In the genomic region with DNA sequence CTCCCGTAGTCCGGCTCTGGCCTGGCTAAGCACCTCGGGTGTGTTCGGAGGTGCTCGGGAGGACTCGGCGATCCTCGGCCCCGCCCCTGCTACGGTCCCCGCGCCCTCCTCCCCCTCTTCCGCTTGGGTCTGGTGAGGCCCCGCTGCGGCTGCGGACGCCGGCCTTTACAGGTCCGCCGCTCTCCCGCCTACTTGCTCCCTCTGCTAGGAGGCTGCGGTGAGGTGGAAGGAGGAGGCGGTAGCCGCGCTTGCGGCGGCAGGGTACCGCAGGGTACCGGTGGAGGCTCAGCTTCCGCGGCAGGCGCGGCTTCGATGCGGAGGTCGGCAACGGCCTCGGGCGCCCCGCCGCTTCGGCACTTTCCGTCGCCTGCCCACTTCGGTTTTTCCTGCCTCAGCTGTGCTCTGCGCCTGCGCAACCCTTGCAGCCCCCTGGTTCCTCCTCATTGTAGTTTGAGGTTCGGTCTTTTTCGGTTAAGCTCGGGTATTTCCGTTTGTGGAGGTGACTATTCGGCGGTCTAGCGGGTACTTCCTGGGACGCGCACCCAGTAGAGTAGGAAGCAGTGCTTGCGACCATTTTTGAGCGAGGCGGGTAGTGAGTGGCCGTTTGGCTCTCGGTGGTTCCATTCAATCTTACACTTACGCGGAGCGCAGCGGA, we compare ENCODE assay signal across 8 mouse cellular contexts. TPM values are rescaled to one million over a fixed set of nuclear protein-coding genes. Genes with fewer than 3 reads are reported as not detected.
A peak's percentile ranks its signal among the peaks of the same experiment; 100 is the strongest.
DNase-seq lines count a peak whose midpoint lies in the region; ATAC-seq lines count a peak whose summit lies in the region.

Gene Ube2m (minus strand): TSS at position 375 of the 655 bp plus-strand sequence.

- peak; percentile 90 for ATAC-seq in hindbrain, embryonic 14.5 days (ENCODE audit: low FRiP score)

- H3K9me3 ChIP-seq in hindbrain, embryonic 14.5 days (ENCODE audit: control insufficient read depth, low read length): no peaks in the 10 kb centered on the region

- H3K4me2 ChIP-seq in hindbrain, embryonic 14.5 days (replicated peaks): peak within 1 kb of the TSS; percentile 87

- H3K4me3 ChIP-seq in hindbrain, embryonic 14.5 days (replicated peaks; ENCODE audit: low read length): peak within 1 kb of the TSS; percentile 81

- H3K27ac ChIP-seq in hindbrain, embryonic 14.5 days: peak within 1 kb of the TSS; percentile 99

- H3K9ac ChIP-seq in hindbrain, embryonic 14.5 days: peak within 1 kb of the TSS; percentile 94

- H3K27me3 ChIP-seq in hindbrain, embryonic 14.5 days (ENCODE audit: control insufficient read depth, insufficient read depth, low read length): peaks cover 17% of the 10 kb centered on the region

- WGBS in hindbrain, embryonic 14.5 days: under 1% methylated on average over 57 of the region's 65 CpGs

- H3K4me1 ChIP-seq in hindbrain, embryonic 14.5 days (replicated peaks; ENCODE audit: control insufficient read depth, insufficient read depth, low read length): peaks cover 35% of the 10 kb centered on the region

- H3K36me3 ChIP-seq in hindbrain, embryonic 14.5 days (replicated peaks; ENCODE audit: control insufficient read depth, insufficient read depth): peaks cover 22% of the 10 kb centered on the region

- peak; percentile 99 for DNase-seq in NIH3T3 (ENCODE audit: low read depth)
- DNase-seq in cerebellum, postnatal 14 days: peak; percentile 100
- peak; percentile 99 for DNase-seq in frontal cortex, postnatal 25 days (ENCODE audit: low spot score in 2 of 2)
- peak; percentile 100 for DNase-seq in hindbrain, embryonic 14.5 days (ENCODE audit: low spot score)
- DNase-seq in layer of hippocampus, postnatal 36 days: peak; percentile 99
- DNase-seq in lung, postnatal 36 days: peak; percentile 99
- peak; percentile 99 for DNase-seq in retina, postnatal 1 day
- DNase-seq in urinary bladder, adult 18-20 months (ENCODE audit: low spot score in 2 of 2): peak; percentile 95 to 99

RNA-seq across cellular contexts. Expression of gene Ube2m, which starts in this region (rescaled TPM):
- polyA plus RNA-seq in hindbrain, embryonic 14.5 days (2014; fragmentation: Nextera tagmentation; extraction: Ambion mirVana): 178 and 179 TPM in 2 replicates
- total RNA-seq in layer of hippocampus, postnatal 36 days (2021): 100 to 1,000 TPM; 193 TPM

Comparison
In these comparisons a context has a peak if more than half of its experiments do, and no peak if none do; other contexts are left out.
1. Peak in every context shown above with its lines: DNase-seq, ATAC-seq, H3K4me3 ChIP-seq and H3K27ac ChIP-seq.